Mouse (Mus musculus): ENCODE data around the gene Nup54.

GRCm38 (mm10) chr5:92413982-92414375, 21.0 kb downstream of the Nup54 start:
- TF ChIP-seq CTCF (IDR thresholded peaks at IDR 0.05; ENCODE audit: low read depth, low read length) = no peak
- no peak for TF ChIP-seq POLR2A (IDR thresholded peaks at IDR 0.05; ENCODE audit: extremely low read depth, insufficient read depth, low read length)

All from liver, adult 2 months (tissue).